Mouse (Mus musculus): ENCODE measurements around the gene Myom3.

GRCm38 (mm10) chr4:135744726-135745448, 14.6 kb upstream of the Myom3 start:
- no peak for TF ChIP-seq POLR2A (IDR thresholded peaks at IDR 0.05; ENCODE audit: insufficient read depth, low read depth, low read length)
- TF ChIP-seq CTCF (IDR thresholded peaks at IDR 0.05; ENCODE audit: insufficient read depth, low read depth, low read length) = no peak
